Mouse (Mus musculus): ENCODE data around the gene 0610010F05Rik.
"Not testable (repeated sequence)": the region's sequence is repeated elsewhere in the genome, so short reads cannot be mapped to it uniquely, and the experiment has no call there.

Gene 0610010F05Rik

DNA sequence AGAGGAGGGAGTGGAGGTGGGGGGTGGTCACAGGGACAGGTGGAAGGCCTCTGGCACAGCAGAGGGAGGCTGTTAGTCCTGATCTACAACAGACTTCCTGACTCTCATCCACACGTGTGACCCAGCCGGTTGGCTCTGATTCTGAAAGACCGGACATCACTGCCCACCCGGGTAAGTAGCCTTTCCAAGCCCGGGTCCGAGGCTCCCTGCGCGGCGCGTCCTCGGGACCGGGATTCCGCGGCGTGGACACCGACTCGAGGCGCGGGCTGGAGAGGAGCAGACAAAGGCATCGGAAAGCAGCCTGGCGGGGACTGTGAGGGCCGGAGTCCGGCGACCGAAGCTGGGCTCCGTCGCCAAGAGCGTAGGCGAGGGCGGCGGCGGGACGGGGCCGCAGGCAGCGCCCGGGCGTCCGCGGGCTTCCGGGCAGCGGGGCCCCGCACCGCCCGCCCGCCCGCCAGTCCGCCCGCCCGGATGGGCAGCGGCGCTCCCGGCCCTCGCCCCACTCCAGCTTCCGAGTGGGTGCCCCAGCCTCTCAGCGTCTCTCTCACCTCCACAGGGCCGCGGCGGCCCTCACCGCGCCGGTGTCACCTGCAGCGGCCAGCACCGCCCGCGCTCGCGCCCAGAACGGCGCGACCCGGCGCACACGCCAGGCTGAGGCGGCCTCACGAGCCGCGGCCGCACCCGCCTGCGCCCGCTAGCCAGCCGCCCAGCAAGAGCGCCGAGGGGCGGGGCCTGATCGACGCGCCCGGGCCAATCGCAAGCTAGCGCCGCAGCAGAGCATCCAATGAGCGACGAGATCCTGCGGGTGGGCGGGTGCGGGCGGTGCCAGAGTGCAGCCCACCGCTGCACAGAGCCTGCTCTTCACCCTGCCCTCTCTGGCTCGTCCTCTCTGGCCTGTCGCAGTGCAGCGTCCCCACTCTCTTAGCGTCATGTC is at the start of gene 0610010F05Rik:
Gene 0610010F05Rik (minus strand): TSS at position 695 of the 934 bp plus-strand sequence.
- DNase-seq = peak; percentile 98

DNA sequence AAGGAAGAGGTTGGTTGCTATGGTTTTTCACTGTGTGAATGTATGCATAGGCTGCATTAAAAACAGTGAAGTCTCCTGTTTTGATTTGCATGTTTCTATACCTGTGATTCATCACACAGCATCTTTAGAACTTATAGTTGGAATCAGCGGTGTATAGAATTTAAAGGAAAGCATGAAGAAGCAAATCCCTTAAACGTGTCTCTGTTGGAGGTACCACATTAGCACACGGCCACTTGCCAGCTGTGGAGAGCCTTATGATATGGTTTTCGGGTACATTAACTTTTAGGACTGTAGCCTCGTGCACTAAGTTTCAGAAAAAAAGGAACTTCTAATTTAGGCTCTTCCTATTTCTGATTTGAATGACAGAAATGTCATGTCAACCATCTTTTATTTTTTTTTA is 49.1 kb upstream of the 0610010F05Rik start:
- DNase-seq = no peak

DNA sequence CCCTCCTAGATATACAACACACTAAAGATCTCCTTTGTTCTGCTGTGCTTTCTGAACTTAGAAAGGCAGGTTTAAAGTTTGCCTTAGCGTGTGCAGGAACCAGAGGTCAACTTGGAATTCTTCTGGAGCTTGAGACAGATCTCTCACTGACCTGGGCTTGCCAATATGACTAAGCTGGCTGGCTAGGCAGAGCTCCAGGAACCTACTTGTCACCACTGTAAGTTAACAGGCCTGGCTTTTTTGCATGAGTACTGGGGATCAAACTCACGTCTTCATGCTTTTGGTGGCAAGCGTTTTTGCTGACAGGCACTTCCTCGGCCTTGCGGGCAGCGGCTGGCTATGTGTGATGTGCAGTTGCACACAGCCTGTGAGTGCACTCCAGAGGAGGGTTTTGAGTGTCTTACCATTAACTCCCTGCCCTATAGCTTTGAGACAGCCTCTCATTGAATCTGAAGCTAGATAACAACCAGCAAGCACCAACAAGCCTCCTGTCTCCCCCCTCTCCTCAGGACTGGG is 47.1 kb upstream of the 0610010F05Rik start:
- DNase-seq = no peak

DNA sequence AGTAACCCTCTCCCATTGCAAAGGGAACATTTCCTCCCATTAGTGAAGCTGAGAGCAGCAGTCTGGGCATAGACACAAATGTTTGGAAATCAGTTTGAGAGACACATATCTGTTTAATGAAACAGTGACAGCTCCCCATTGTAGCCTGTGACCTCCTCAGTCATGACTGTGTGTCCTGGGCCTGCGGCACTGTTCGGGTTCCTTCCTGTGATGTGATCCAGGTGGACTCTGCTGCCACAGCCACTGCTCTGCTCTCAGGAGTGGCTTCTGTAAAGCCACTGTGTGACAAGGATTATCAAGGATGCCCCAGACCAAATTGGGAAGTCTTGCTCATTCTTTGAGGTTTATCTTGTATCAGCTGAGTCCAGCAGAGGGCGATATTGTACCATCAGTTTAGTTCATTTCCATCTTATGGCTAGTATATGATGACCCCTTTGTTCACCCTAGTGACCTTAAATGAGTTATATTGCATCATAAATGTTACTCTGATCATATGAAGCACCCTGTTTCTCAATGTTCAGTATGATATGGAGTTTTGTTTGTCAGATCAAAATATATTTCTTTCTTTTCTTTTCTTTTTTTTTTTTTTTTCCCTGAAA is 45.7 kb upstream of the 0610010F05Rik start:
- peak; percentile 80 for DNase-seq

DNA sequence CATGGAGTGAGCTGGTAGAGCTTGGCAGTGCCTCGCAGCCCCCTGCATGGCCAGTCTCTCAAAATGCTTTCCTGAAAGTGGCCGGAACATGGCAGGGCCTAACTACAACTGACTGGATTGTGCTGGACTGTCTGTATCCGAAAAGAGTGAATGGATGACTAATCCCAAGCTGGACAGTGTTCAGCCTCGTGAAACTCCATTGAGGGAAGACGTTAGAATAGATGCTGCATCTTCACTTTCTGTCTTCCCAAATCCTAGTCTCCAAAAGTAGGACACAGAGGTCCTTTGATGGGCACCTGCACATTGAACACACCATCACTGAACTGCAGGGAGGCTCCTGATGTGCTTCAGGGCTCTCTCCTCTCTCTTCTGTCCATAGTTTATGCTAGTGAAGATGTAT is 42.7 kb upstream of the 0610010F05Rik start:
- no peak for DNase-seq

DNA sequence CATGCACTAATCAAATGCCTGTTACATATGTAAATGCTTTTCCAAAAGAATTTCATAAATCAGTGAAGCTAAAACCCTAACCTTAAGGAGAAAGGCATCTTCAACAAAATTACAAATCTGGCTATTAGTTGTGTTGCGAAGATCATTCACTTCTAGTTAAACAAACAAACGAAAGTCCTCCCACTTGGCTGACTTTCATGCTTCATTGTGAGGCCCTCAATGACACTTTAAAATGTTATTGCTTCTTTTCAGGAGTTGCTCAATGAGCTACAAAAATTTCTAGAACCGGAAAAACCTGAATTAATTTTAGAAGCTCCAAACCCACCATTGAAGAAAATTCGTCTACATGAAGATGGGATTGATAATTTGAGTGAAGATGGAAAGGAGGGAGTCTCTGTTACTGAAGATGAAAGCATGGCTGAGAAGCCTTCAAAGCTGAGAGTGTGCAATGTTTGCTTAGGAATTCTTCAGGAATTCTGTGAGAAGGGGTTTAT is 38.9 kb upstream of the 0610010F05Rik start:
- DNase-seq = no peak

DNA sequence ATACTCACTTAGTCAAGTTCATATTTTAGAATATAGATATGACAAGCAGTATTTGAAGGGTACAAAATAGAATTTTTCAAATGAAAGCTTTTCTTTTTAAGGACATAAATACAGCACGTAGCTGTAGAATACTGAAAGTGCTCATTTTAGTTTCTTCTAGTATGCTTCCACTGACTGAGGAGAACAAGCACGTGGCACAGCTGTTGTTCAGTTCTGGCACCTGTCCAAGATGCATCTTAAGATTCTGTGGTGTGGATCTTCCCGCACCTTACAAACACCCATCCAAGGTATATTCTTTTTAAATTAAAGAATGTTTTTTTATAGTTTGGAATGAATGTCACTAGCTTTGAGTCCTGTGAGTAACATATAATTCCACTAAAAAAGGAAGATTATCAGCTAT is 33.7 kb upstream of the 0610010F05Rik start:
- DNase-seq = peak; percentile 5

DNA sequence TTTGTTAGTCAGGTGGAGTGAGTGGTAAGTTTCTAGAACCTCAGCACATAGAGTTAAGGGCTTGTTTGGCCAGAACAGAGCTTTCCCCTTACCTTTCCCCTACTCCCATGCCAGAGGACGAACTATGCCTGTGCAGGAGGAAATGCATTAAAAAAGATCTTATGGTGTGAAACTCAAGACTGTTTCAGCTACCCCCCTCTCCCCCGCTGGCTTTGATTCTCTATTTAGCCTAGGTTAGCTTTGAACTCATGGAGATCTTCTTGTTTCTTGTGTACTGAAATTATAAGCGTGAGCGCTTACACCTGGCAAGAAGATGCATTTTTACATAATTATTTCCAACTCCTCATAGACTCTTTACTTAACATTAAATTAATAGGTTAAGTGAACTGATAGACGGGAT is 33.1 kb upstream of the 0610010F05Rik start:
- DNase-seq = peak; percentile 25

DNA sequence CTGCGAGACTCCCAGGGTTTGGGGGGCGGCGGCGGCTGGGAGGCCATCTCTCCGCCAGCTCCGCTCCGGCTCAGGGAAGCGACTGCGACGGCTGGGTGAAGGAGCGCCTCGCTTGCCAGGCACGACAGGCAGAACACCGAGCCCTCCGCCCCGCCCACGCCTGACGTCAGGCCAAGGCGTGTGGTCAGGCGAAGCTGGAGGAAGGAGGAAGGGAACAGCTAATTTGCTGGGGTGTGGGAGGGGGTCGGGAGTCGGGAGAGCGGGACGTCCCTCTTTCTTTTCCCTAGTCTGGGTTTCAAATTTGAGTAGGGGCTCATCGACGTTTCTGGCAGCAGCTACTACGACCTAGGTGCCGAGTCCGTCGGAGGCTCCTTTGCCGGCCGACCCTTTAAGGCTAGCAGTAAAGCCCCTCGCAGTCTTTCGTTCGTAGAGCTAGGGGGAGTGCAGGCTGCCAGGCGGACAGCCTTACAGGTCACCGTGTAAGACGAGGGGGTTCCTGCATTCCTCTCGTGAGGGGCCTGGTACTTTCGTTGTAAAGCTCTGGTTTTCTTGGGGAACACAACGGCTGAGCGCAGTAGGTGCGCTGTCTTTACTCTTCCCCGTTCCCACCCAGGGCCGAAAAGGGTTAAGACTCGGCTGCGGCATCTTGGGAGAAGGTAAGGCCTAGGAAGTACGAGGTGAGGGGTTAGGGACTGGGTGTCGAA is 32.5 kb upstream of the 0610010F05Rik start, which contains the start of gene Pex13:
Gene Pex13 (minus strand): TSS at position 162 of the 704 bp plus-strand sequence.
- DNase-seq = peak; percentile 98

DNA sequence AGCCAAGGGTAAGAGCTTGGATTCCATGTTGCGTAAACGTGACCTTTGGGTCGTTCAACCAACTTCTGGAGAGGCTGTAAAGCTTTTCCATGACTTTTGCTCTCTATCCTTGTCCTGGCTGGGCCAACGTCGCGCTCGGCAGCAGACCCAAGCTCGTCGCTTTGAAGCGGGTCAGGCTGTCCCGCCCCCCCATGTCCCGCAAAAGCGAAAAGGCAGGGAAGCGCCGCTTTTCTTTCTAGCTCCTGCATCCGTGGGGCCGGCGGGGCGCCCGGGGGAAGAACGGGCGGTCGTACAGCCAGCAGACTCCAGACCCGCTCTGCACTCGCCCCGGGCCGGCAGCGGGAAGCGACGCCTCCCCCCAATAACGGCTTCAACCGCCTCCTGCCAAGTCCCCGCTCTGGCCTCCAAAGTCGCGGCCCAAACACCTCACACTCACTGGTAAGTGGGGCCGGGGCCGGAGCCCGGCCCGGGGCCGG is 31.9 kb upstream of the 0610010F05Rik start, which contains the start of gene Pus10:
Gene Pus10 (plus strand): TSS at position 364 of the 476 bp plus-strand sequence.
- no peak for DNase-seq

DNA sequence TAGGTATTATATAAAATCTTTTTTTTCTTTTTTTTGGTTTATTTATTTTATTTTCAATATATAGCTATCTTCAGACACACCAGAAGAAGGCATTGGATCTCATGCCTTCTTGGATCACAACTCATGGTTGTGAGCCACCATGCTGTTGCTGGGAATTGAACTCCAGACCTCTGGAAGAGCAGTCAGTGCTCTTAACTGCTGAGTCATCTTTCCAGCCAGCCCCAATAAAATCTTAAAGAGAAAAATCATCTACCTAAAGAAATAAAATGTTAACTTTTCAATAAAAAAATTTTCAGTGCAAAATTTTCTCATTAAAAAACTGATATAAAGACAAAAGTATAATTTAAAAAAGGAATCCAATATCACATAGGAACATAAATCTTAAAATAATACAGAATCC is 30.8 kb upstream of the 0610010F05Rik start:
- no peak for DNase-seq

DNA sequence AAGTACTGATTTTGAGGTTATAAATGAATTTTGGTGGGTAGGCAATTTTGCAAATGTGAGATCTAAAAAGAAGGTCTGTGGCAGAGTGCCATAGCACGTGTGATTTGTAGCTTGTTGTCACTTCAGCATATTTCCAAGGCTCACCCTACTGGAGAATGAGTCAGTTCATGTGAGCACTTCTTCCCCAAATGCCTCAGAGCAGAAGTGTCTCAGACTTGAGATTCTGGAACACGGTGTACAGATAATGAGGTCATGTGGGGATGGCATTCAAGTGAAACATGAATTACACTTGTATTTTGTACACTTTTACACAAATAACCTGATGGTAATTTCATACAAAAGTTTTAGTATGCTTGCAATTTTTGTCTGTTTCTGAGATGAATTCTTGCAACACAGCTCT is 24.4 kb upstream of the 0610010F05Rik start:
- DNase-seq = no peak

DNA sequence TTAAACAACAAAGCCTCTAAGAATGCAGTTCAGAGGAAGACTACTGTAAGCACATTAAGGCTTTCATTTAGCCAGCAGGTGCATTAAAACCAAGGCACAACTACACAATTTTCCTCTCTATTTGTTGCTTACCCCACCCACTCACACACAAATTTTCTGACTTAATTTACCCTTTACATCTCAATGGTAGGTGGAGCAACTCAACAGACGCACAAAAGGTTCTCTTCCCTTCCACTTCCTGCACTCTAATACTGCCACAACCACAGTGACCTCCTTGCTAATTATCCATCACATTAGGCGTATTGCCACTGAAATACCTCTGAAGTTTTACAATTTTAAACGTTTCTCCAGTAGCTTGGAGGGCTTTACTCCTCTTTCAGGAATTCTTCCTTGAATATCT is 20.2 kb upstream of the 0610010F05Rik start:
- DNase-seq = no peak

DNA sequence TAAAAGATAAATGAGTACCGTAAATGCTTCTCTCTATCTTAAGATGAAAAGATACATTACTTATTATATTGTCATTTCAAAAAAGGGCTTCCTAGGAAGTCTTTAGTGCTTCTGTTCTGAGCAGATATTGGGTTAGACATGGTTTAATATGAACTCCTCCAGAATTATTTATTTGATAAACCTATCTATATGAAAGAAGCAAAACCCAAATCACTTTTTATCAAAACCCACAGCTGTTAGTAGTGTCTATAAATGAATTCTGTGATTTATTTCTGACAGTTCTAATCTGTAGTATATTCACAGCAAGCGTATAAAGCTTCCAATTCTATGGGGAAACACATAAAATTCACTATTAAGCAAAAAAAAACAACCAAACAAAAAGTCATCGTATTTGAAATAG is 14.4 kb upstream of the 0610010F05Rik start:
- no peak for DNase-seq

DNA sequence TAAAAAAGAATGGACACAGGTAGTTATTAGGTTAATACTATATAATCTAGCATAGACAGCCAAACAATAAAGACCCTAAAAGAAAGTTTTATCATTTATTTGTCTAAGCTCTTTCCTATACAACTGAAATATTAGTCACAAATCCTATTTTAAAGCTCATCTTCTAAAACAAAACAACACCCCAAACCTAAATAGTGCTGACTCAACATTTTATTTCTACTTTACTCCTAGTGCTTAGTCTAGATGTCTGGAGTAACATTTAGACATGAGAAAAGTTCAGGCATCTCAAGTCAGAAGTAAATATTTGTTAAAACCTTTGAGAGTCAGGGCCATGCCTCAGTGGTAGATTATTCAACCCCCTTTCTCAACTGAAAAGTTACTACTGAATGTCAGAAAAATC is 14.0 kb upstream of the 0610010F05Rik start:
- no peak for DNase-seq

DNA sequence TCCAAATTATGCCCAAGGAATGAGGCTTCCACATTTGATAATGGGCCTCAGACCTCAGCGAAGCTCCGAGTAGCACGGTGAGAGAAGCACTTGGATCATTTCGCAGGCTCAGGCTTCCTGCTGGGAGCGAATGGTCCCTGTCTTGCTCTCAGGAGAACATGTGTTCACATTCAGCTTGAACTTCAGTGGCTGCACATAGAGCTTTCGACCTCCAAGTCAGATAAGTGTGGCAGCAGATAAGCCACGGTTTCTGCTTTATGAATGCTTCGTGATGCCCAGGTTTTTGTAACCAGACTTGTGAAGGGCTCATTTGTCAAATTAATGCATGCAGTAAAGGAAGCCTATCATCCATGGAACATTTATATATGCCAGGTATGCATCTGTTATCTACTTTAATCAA is 1.1 kb upstream of the 0610010F05Rik start:
- peak; percentile 2 for DNase-seq

DNA sequence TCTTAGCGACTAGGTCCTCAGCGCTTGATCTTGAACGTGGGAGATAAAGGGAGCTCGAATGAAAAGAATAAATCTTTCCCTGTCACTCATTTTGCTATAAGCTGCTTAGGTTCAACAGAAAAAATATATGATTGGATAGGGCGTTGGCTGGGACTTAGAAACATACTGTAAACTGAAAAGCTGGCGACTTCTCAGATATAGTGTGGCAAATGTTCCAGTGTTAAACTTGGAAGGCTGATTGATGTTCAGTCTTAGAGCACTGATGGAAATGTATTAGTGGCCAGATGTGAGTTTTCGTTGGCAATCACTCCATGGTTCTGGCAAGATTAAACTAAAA is 408 bp upstream of the 0610010F05Rik start:
- no peak for DNase-seq

DNA sequence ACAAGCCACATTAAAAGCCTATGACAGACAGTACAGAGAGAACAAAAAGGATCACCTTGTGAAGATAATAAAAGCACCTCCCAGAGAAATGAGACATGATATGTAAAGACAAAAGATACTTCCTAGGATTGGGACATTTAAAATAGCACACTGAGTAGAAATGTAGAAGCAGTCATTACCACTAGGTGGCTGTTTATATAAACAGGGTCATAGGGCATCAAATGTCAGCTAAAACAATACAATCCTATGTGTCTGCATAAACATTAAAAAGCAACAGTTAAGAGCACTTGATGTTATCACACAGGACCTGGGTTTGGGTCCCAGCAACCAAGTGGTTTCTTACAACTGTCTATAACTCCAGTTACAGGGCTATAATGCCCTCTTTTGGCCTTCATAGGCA is 2.8 kb downstream of the 0610010F05Rik start:
- no peak for DNase-seq

DNA sequence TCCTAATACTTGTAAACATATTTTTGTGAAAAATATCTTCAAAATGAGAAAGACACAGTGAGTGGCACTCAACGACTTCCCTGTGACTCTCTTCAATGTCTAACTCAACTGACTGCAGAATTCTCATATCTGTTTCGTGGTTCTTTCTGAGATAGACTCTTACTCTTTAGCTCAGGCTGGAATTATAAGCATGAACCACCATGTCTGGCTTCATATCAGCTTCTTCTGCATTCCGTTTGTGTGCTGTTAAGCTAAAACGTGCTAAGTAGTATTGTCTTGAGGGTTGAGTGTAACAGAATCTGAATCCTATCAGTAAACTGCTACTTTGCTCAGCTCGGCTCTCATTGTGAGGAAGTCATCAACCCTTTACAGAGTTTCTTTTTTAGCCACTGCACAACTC is 14.4 kb downstream of the 0610010F05Rik start:
- DNase-seq = no peak

DNA sequence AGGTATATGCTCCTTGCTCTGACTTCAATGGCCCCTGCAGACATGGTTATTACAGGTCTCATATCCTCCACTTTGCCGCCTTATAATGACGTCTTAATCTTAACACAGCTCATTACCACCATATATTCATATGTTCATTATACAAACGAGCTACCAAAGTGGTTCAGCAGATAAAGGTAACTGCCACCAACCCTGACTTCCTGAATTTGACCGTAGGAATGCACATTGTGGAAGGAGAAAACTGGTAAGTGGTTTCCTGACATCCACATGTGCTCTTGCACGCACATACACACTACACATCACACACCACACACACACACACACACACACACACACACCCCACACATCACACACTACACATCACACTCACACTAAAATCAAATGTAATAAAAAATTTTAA is 18.9 kb downstream of the 0610010F05Rik start:
- no peak for DNase-seq

DNA sequence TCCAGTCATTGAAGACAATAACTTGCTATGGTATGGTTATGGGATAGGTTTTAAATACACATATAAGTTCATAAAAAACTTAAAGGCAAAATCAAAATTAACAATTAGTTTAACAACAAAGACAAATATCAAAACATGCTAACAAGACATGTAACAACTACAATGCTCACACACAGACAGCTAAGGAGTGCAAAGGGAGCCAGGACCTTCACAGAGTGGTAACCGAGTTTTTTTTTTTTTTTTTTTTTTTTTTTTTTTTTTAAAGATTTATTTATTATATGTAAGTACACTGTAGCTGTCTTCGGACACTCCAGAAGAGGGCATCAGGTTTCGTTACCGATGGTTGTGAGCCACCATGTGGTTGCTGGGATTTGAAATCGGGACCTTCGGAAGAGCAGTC is 26.1 kb downstream of the 0610010F05Rik start:
- DNase-seq = not testable (repeated sequence)

DNA sequence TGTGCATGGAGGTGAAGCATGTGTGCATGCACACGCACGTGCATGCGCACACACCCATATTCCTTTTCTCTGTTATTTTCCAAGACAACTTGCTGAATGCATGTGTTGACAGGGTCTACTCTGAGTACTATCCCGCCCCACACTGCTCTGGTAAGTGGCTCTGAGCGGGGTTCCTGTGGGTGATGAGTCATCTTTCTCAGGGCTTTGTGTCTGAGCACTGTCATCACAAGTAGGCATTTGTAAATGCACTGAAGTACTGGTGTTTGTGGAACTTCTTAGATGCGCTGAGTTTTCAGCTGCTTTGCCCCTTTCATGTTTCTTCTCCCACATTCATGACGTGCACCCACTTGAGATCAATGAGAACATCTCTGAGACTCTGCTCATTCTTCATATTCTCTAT is 63.3 kb downstream of the 0610010F05Rik start:
- DNase-seq = no peak

DNA sequence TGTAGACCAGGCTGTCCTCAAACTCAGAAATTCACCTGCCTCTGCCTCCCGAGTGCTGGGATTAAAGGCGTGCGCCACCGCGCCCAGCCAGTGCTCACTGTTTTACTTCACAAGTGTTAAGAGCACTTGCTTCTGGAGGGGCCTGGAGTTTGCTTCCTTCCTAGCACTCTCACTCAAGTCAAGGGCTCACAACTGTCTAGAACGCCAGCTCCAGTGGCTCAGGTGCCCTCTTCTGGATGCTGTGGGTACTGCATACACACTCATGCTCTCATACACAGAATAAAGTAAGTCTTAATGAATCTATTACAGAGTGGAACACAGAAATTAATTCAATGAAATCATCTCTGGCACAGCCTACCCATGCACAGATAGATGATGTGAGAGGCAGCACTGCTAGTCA is 67.7 kb downstream of the 0610010F05Rik start:
- DNase-seq = peak; percentile 72

All from embryo, embryonic 11 days (tissue).